Mouse (Mus musculus): ENCODE results near the gene Ephb2.

DNA sequence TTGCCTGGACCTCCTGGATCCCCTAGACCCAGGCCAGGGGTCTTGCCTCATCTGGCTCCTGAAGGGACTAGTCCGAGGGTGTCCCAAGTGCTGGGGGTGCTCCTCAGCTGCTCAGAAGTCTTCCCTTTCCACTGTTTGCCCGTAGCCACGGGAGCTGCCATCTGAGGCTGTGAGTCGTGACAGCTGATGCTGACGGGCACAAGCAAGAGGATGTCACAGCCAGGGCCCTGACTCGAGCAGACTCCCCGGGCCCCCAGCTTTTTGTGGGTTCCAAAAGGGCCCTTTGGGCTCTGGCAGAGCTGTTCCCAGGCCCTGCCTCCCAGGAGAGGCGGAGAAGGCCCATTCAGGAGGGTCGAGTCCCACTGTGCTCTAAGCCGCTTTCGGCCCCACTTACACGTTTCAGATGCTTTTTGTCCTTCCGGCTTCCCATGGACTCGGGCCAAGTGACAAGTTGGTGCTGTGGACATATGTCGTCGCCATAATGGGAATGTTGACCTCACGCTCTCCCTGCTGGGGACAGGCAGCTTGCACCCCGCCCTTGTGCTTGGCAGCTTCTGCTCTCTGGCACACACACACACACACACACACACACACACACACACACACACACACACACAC is 10.7 kb downstream of the Ephb2 start:
- no peak for TF ChIP-seq POLR2A (IDR thresholded peaks at IDR 0.05; ENCODE audit: low read depth, low read length)
- TF ChIP-seq USF1 (IDR thresholded peaks at IDR 0.05; ENCODE audit: low read depth, low read length), result no peak
- TF ChIP-seq CTCF (conservative IDR thresholded peaks at IDR 0.05 in 1 of 2, IDR thresholded peaks at IDR 0.05 in 1 of 2; ENCODE audit: low read depth in 2 of 2, low read length in 2 of 2), result no peak
